Mouse (Mus musculus) lung, postnatal 10 days (tissue): ENCODE results near the gene Tmem17.

Source experiments
- DNase-seq: peaks from one replicate; pipeline ENCODE4 v3.0.0; 2021

Tmem17 gene

DNA sequence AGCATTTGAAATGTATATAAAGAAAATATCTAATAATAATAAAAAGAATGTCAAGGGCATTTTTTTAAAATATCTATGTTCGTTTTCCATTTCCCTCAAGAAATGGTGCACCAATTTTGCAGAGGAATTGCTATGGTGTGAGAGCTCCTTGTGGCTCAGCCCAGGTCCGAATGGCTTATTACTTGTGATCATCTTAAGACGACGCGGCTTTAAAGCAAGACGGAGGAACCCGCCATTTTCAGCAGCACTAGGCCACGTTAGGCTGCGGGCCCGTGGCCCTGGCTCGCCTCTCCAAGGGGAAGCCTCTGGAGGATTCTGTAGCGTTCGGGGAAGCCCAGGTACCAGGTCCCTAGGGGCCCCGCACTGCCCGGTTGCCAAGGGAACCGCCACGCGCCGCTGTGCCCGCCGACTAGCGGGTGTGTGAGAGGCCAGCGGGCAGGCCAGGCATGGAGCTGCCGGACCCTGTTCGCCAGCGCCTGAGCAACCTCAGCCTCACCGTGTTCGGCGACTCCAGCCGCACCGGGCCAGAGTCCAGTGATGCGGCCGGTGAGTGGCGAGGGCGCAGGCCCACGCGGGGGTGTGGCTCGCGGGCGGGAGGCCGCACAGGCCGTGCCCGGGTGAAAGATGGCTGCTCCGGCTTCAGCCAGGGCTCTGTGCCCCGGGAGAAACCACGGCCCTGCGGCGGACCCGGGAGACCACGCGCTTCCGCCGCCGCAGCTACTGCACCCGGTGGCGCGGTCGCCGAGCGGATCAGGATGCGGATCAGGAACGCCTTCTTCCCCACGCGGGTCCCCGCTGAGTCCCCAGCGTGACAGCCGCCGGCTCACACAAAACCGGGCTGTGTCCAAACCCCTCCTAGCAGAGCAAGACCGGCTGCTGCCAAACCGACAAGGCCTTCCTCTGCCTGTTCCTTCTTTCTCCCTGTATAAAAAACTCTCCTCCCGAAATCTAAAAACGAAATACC, at the start of gene Tmem17:
TSS of gene Tmem17 (plus strand) at position 51 of the 964 bp plus-strand sequence.
- peak; percentile 92 for DNase-seq

GRCm38 (mm10) chr11:22479836-22480619, 31.9 kb upstream of the Tmem17 start:
- DNase-seq = no peak

- DNase-seq = no peak
These were observed 30.1 kb upstream of the Tmem17 start for GRCm38 (mm10) chr11:22481639-22482361.

DNA sequence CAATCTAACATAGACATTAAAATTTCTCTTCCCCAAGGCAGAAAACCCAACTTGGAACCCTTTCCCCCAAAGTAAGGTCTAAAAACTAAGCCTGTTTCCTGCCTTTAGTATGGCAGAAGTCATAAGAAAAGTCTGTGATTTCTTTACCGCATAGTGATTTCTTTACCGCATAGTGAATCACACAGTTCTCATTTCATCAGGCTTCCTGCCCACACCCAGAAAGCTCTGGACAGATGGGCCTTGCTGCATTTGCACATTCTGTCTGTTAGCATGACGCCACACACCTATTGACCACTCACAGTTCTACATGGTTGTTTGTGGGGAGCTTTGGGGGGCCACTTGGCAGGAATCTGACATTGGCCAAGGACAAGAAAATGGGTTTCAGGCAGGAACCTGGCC, 29.5 kb upstream of the Tmem17 start:
- no peak for DNase-seq

DNA sequence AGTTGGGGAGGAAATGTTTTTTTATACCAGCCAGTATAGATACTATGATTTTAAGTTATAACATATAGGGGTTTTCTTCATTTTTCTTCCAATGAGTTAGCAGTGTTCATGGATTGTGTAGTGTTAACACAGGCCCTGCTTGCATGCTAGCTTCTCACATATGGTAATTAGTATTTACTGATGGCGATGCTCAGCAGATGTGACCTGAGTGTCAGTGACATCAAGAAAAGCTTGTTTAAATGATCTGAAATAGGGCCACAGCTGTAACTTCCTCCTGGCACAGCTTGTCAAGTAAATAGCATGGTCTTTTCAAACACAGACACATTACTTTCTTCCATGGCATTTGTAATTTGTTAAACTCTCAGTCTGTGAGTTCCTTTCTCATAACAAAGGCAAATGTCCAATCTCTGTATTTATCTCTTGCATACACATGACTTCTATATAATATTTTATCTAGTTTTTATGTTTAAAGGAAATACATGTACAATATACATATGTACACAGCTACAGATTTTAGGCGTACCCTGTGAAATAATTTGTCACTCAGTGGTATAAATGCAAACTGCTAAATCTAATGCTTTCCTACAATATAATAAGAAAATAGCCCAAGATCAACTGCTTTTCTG, 18.1 kb upstream of the Tmem17 start:
- no peak for DNase-seq

GRCm38 (mm10) chr11:22494941-22495340, 16.9 kb upstream of the Tmem17 start:
- no peak for DNase-seq

DNA sequence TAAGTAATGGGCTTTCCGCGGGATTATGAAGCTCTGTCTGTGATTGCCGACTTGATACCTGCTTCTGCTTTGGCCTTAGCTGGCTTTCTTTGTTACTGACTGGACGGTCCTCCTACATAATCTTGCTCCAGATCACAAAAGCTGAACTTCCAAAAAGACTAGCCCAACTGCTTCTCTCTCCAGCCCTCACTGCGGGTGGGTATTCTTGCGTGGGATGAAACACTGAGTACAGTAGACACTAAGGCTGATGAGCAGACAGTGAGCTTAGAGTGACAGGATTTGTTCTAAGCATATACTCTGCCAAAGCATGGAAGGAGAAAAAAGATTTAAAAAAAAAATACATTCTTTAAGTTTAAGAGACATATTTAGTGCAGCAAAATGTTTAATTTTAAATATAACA, 12.5 kb upstream of the Tmem17 start:
- DNase-seq = no peak

DNA sequence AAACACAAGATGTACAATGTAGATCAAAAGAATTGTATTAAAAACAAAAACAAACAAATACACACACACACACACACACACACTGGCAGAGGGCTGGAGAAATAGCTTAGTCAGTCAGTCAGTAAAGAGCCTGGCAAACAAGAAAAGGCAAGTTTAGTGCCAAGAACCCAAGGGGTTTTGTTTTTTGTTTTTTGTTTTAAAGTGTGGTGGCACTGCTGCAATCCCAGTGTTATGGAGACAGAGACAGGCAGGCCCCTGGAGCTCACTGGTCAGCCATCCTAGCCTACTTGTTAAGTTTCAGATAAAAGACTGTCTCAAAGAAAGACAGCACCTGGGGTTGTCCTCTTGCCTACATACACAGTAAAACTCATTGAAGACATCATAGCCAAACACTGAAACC, 12.0 kb upstream of the Tmem17 start:
- no peak for DNase-seq

- DNase-seq = no peak
These were observed 10.9 kb upstream of the Tmem17 start for GRCm38 (mm10) chr11:22500771-22501566.

- no peak for DNase-seq
These were observed 1.2 kb downstream of the Tmem17 start for GRCm38 (mm10) chr11:22513075-22513474.

- no peak for DNase-seq
These were observed 3.2 kb downstream of the Tmem17 start for GRCm38 (mm10) chr11:22515061-22515460.

GRCm38 (mm10) chr11:22518445-22518844, 6.6 kb downstream of the Tmem17 start:
- no peak for DNase-seq

DNA sequence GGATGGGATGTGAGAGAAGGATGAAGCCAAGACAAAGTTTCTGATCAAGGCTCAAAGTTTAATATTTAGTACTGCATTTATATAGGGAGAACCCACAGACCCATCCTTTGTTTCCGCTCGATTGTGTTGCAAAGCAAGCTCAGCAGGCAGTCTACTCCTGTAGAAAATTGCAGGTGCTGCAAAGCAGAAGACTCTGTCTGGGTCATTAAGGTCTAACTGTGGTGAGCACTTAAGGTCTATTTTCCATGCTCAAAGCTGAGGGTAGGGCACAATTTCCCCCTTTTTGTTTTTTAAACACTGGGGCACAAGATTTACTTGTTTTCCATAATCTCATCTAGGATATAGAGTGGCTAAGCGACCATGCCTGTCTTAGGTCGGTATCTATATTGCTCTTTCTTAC, 8.4 kb downstream of the Tmem17 start:
- no peak for DNase-seq

DNA sequence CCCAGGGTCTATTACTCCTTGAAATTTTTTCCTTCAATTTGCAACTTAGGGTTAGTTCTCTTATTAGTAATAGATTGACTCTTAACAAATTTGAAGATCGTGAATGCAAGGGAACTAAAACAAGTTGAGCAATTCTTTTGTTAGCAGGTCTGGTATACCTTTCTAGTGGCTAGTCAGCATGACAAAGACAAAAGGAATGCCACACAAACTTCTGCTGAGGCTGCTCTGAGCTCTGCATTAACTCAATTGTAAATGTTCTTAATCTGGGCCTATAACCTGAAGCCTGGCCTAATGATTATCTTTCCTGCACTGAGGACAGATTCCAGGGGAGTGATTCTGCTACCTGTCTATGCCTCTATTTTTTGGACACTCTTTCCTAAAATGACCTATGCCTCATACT, 12.7 kb downstream of the Tmem17 start:
- no peak for DNase-seq

DNA sequence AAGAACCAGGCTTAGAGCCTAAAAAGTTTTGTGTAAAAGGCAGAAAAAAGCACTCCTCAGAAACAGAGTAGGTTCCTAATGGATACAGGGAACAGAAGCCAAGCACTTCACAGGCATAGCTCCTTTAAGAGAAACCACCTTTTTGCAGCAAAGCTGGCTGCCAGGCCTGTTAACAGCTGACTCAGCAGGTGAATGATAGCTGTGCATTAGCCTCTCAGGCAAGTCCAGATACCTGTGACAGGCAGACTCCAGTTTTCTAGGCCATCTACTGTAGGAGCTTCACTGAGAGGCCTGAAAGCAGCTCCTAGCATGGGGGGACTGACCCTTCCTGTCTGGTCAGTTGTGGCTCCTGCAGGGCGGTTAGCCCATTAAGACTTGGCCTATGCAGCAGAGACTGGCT, 28.7 kb downstream of the Tmem17 start:
- no peak for DNase-seq

GRCm38 (mm10) chr11:22560061-22560460, 48.2 kb downstream of the Tmem17 start:
- DNase-seq = no peak

- peak; percentile 75 for DNase-seq
These were observed 48.8 kb downstream of the Tmem17 start for GRCm38 (mm10) chr11:22560503-22561328.

GRCm38 (mm10) chr11:22561329-22561592, 49.4 kb downstream of the Tmem17 start:
- DNase-seq = no peak

DNA sequence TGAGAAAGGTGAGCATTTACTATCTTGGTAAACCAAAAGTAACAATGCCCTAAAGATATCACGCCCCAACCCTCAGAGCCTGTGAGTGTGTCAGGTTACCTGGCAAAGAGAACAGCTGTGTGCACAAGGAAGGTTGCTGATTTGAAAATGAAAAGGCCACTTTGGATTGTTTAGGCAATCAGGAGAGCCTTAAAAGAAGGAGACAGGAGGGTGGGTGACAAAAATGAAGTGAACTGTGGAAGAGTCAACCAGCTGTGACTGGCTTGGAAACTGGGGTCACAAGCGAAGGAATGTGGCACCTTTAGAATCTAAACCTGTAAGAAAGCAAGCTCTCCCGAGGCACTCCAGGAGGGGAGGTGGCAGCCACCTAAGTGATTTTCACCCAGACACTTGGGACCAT, 51.8 kb downstream of the Tmem17 start:
- DNase-seq = no peak

GRCm38 (mm10) chr11:22564676-22565075, 52.8 kb downstream of the Tmem17 start:
- no peak for DNase-seq
